Mouse (Mus musculus) 416B (cell line): ENCODE results near the gene Rnpep.
A peak's percentile ranks its signal among the peaks of the same experiment; 100 is the strongest.
"Not testable (repeated sequence)": the region's sequence is repeated elsewhere in the genome, so short reads cannot be mapped to it uniquely, and the experiment has no call there.

ENCODE experiments used
- DNase-seq: peaks from one replicate; pipeline ENCODE4 v3.0.0; 2011; ENCODE audit warnings: low read depth

Gene Rnpep

GRCm38 (mm10) chr1:135258380-135259127 is 25.3 kb downstream of the Rnpep start, which contains the start of gene Elf3:
TSS of gene Elf3 (minus strand) at chr1:135258568.
- no peak for DNase-seq

DNA sequence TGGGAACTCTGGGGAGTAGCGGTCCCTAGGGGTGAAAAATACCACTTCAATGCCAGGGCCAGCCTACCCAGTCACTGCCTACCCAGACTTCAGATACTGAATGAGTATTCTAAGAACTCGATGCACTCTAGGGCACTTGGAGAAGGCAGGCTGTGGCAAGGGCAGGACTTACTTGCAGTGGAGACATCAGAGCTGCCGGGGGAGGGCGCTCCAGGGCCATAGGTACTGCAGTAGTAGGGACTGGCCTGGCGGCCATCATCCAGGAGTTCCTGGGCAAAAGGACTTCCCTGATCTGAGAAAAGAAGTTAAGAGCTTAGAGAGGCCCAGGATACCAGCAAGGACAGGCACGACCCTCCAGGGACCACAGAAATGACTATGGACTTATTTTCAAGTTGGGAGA is 27.6 kb downstream of the Rnpep start:
- peak; percentile 57 for DNase-seq

DNA sequence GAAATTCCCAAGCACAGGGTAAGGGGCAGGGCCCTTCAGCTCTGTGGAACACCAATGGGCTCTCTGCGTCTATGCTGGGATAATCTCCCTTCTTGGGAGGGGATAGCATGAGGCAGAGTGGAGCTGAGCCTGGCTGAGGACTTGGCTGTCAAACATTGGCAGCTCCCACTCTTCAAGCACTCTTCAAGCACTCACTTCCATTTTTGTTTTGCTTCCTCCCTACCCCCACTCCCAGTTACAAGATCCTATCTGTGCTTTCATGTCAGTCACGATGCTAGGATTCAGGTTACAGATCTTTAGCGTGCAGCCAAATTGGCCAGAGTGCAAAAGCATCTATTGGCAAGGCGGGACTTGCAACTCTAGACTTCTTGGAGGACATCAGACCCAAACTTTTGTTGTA is 31.0 kb downstream of the Rnpep start:
- peak; percentile 59 for DNase-seq

DNA sequence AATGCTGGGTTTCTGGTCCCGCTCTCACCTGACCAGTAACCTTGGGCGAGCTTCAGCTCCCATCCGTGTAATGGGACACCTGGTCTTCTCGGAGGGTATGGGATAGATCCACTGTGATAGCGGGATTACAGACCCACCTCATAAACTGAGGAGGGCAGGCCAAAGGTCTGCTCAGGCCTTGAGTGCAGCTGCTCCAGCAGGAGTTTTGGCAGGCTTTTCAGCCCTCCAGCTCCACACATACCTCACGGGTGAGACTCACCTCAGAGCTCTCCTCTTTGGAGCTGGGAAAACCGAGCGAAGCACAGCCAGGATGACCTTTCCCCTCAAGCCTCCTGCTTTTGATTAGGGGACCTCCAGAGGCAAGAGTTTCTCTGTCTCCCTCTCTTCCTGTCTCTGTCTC is 32.5 kb downstream of the Rnpep start:
- DNase-seq: no peak

GRCm38 (mm10) chr1:135250706-135251105 is 33.2 kb downstream of the Rnpep start:
- DNase-seq: no peak

DNA sequence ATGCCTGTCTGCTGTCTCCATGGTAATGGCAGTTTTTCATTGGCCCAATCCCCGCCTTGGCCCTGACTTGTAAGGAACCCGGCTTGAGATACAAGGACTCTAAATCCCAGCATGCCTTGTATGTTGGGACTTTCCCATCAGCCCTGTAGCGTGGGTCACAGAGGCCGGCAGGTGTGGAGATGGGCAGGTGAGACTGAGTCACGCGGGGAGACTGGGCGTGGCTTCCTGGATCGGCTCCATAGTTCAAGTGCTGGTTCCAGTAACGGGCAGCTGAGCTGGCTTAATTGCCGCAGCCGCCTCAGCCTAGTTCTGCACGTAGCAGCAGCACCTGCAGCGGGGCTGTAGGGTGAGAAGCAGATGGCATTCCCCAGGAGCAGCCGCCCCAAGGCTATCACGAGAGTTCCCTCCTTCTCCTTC is 35.4 kb downstream of the Rnpep start:
- DNase-seq: no peak

GRCm38 (mm10) chr1:135244014-135244413 is 39.9 kb downstream of the Rnpep start:
- DNase-seq: no peak

DNA sequence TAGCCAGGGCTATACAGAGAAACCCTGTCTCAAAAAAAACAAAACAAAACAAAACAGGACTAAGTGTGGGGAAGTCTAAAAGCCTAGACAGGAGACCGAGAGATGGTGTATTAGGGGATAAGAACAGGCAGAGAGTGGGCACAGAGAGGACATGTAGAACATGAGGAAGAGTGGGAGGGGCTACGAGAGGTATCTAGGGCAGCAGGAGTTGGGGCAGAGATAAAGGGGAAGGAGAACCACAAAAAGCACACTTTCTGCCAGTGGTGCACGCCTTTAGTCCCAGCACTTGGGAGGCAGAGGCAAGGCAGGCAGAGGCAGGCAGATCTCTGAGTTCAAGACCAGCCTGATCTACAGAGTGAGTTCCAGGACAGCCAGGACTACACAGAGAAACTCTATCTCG is 43.7 kb downstream of the Rnpep start:
- not testable (repeated sequence) for DNase-seq

- no peak for DNase-seq
Measured at GRCm38 (mm10) chr1:135237131-135237851, 46.6 kb downstream of the Rnpep start.

DNA sequence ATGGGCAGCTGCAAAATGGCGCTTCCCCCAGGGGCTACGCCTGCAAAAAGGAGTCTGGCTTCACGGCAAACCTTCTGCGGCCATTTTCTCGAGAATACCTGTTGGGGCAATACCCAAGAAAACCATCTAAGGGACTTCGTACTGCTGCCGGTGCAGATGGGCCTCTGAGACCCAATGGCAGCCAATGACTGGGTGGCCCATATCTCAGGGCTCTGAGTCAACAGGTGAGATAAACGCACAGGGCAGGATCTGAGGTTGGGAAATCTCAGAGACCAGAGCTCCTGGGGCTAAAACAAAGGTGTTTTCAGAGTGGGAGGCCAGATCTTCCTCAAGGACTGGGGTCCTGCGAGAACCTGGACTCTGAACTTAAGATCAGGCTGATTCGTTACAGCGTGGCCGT is 49.1 kb downstream of the Rnpep start:
- DNase-seq: no peak

DNA sequence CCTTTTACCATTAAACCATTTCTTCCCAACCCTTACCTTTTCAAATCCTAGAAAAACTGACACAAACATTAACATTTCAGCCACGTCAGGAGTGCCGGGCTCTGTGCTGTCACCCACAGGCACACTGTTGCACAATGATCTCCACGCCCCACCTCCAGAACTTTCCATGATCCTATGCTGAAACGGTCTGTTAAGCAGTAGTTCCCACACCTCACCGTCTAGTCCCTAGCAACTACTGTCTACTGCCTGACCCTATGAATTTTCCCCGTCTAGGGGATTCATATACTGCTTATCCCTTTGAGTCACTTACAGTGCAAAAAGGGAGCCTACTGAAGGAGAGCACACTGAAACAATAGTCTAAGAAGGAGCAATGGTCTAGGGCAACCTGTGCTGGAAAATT is 49.9 kb downstream of the Rnpep start:
- DNase-seq: no peak

- DNase-seq: not testable (repeated sequence)
Measured at GRCm38 (mm10) chr1:135231878-135232277, 52.0 kb downstream of the Rnpep start.

GRCm38 (mm10) chr1:135227339-135227950 is 56.4 kb downstream of the Rnpep start:
- no peak for DNase-seq

DNA sequence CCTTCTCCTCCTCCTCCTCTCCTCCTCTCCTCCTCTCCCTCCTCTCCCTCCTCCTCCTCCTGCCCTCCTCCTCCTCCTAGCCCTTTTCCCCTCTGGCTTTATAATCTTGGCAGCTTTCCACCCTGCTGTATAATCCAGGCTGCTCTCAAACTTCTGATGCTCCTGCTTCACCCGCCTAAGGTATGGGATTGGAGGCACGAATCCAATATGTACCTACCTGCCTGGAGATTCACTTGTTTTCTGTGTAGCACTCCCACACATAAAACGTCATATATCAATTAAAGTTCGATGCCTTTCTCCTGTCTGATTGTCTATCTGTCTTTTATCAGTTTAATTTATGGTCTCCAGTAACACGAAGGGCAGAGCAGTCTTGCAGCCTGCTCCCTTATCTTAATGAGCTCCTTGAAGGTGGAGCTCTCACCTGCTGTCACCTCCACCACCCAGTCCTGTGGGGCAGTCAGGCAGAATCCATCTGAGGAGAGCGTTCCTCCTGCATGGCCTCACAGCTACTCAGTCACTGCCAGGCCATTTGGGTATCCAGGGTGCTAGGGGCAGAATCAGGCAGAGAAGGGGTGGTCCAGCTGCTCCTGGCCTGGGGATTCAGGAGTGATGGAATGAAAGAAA is 58.8 kb downstream of the Rnpep start:
- DNase-seq: no peak

DNA sequence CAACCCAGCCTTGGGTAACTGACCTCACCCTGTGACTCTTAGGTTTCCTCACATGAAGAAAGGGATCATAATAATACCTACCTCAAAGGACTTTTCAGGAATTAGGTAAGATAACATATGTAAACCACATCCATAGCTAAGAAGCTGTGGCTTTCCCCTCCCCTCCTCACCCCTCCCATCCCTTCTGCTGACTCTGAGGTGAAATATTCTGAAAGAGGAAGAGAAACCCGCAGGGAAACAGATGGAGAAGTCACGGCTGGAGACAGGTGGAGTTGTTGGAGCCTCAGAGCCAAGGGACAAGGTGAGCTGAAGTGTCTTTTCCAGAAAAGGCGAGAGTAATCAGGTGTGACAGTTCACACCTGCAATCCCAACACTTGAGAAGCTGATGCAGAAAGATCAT is 59.7 kb downstream of the Rnpep start:
- DNase-seq: peak; percentile 71

GRCm38 (mm10) chr1:135217607-135218233 is 66.2 kb downstream of the Rnpep start:
- DNase-seq: no peak

- DNase-seq: no peak
Measured at GRCm38 (mm10) chr1:135213772-135214640, 69.9 kb downstream of the Rnpep start.
